Mouse (Mus musculus): ENCODE data around the gene Zfp653. TPM values are rescaled to one million over a fixed set of nuclear protein-coding genes. Genes with fewer than 3 reads are reported as not detected.

Zfp653 gene
- polyA plus RNA-seq, 1 experiment from 2014 or later, result 8.5 TPM

DNA sequence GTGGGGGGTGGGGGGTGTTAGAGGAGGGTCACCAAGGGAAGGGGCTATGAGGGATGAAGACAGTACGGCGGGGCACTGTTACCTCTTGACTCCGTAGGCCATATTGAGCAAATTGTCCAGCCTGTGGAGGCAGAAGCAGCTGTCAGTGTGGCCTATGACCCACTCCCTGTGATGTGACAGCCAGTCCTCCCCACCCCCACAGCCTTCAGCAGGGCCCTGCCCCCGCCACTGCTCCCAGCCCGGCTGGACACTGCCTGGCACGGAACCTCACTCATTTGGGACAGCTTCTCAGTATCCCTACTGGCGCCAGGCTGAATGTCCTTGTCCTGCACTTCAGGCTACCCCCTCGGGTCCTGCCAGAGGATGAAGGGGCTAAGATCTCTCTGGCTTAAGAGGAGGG is 46.6 kb downstream of the Zfp653 start:
- 54% methylated on average over 8 of the region's 8 CpGs for WGBS
- Histone ChIP-seq H3K36me3 (no peaks in the 10 kb centered on the region), H3K4me1 (replicated peaks) (no peaks in the 10 kb centered on the region), H3K9me3 (replicated peaks) (no peaks in the 10 kb centered on the region), H3K4me3 (no peak overlapping the region), H3K4me2 (no peak overlapping the region), H3K27ac (no peak overlapping the region), H3K9ac (no peak overlapping the region), H3K27me3 (no peaks in the 10 kb centered on the region)
- ATAC-seq (replicated peaks; ENCODE audit: insufficient number of reproducible peaks, insufficient read depth, low FRiP score, low read depth), result no peak

DNA sequence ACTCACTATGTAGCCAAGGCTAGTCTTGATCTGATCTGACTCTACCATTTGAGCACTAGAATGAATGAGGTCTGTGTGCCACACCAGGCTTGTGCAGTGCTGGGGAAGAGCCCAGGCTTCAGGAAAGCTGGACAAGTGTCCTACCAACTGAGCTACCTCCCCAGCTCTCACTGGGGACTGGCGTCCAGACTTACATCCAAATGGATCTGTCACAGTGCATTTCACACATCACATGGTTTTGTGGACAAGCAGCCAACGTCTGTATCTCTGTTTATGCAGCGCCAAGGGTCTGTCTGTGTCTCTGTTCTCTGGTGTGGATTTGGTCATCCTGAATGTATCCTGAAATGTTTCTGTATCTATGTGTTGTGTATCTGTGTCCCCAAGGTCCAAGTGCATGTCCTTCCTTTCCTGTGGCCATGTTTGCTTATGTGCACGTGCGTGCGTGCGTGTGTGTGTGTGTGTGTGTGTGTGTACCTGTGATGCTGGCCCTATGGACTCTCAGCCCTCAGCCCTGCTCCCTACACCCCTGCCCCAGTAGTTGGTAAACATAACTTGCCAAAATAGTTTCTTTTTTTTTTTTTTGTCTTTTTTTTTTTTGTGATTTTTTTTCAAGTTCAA is 53.9 kb downstream of the Zfp653 start:
- H3K4me1 ChIP-seq (replicated peaks), result no peaks in the 10 kb centered on the region
- H3K9ac ChIP-seq, result no peak overlapping the region
- ATAC-seq (replicated peaks; ENCODE audit: insufficient number of reproducible peaks, insufficient read depth, low FRiP score, low read depth), result no peak
- H3K9me3 ChIP-seq (replicated peaks), result no peaks in the 10 kb centered on the region
- peaks cover 21% of the 10 kb centered on the region for H3K36me3 ChIP-seq
- 66% methylated on average over 7 of the region's 7 CpGs for WGBS
- no peak overlapping the region for H3K27ac ChIP-seq
- no peak overlapping the region for H3K4me3 ChIP-seq
- H3K27me3 ChIP-seq, result no peaks in the 10 kb centered on the region
- no peak overlapping the region for H3K4me2 ChIP-seq

DNA sequence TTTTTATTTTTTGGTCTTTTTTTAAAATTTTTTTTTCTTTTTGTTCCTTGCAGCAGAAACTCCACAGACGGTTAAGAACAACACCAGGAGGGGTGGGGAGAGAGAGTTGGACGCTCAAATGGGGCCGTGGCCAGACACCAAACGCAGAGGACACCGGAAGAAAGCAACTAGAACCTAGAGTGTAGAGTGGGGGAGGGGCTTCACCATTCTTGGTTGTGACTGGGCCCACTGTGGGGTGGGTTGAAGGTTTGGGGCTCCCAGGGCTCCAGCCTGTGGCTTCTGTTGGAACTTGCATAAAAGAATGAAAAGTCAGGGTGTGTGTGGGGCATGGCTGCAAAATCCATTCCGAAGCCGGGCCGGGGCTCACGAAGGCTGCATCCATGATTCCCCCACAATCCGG is 54.9 kb downstream of the Zfp653 start:
- 71% methylated on average over 10 of the region's 10 CpGs for WGBS
- H3K9me3 ChIP-seq (replicated peaks), result no peaks in the 10 kb centered on the region
- no peak for ATAC-seq (replicated peaks; ENCODE audit: insufficient number of reproducible peaks, insufficient read depth, low FRiP score, low read depth)
- H3K4me3 ChIP-seq, result no peak overlapping the region
- H3K36me3 ChIP-seq, result peaks cover 32% of the 10 kb centered on the region
- H3K4me1 ChIP-seq (replicated peaks), result no peaks in the 10 kb centered on the region
- H3K27me3 ChIP-seq, result no peaks in the 10 kb centered on the region
- no peak overlapping the region for H3K27ac ChIP-seq
- no peak overlapping the region for H3K4me2 ChIP-seq
- H3K9ac ChIP-seq, result no peak overlapping the region

DNA sequence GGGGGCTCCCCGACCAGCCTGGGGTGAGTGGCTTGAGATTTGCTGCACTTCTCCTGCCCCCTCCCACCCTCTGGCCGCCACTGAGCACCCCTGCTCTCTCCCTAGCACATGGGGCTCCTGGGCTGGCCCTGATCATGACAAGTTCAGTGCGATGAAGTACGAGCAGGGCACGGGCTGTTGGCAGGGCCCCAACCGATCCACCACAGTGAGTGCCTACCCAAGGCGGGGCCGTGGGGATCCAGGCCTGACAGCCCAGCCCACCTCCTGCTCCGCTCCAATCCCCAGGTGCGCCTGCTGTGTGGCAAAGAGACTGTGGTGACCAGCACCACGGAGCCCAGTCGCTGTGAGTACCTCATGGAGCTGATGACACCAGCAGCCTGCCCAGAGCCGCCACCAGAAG is 58.4 kb downstream of the Zfp653 start:
- H3K27ac ChIP-seq, result no peak overlapping the region
- H3K4me3 ChIP-seq, result no peak overlapping the region
- no peaks in the 10 kb centered on the region for H3K4me1 ChIP-seq (replicated peaks)
- H3K9me3 ChIP-seq (replicated peaks), result no peaks in the 10 kb centered on the region
- H3K27me3 ChIP-seq, result no peaks in the 10 kb centered on the region
- WGBS, result 91% methylated on average over 13 of the region's 13 CpGs
- ATAC-seq (replicated peaks; ENCODE audit: insufficient number of reproducible peaks, insufficient read depth, low FRiP score, low read depth), result no peak
- H3K36me3 ChIP-seq, result peaks cover 66% of the 10 kb centered on the region
- no peak overlapping the region for H3K9ac ChIP-seq
- H3K4me2 ChIP-seq, result no peak overlapping the region

DNA sequence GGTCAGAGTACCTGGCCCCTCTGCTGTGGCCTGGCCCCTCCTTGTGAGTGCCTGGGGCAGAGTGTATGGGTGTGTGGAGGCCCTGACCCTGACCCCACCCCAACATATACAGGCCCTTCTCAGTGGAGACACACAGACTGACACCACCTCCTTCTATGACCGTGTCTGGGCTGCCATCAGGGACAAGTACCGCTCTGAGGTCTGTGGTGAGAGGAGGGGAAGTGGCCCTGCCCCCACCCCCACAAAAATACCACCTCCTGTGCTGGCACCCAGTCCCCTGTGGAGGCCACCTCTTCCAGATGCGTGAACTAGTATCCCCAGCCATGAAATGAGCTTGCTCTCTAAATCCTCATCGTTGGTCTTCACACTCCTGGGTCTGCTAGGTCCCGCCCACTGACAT is 60.1 kb downstream of the Zfp653 start:
- H3K36me3 ChIP-seq, result peaks cover 76% of the 10 kb centered on the region
- no peak overlapping the region for H3K4me2 ChIP-seq

More for the DNA sequence above, 60.1 kb downstream of the Zfp653 start:
- Histone ChIP-seq H3K9ac (no peak overlapping the region), H3K27me3 (no peaks in the 10 kb centered on the region), H3K9me3 (replicated peaks) (no peaks in the 10 kb centered on the region), H3K4me1 (replicated peaks) (no peaks in the 10 kb centered on the region), H3K4me3 (no peak overlapping the region), H3K27ac (no peak overlapping the region)
- no peak for ATAC-seq (replicated peaks; ENCODE audit: insufficient number of reproducible peaks, insufficient read depth, low FRiP score, low read depth)
- WGBS, result 82% methylated on average over 5 of the region's 5 CpGs

Small RNA genes within 50 kb of the gene (microRNA-seq; reads per million reads assigned to microRNA genes)
- not detected for gene Mir7084

Other genes with a start within 250 kb of the Zfp653 start
- 1.2 and 2.1 TPM in 2 replicates for gene Angptl8, start 235.9 kb downstream of the Zfp653 start, polyA plus RNA-seq (2015; fragmentation: Nextera tagmentation; extraction: Ambion mirVana)
- 38.3 and 54.7 TPM in 2 replicates for gene Dock6, start 218.7 kb downstream of the Zfp653 start, polyA plus RNA-seq (2015; fragmentation: Nextera tagmentation; extraction: Ambion mirVana)
- 9.7 and 15.6 TPM in 2 replicates for gene Rab3d, start 153.2 kb downstream of the Zfp653 start, polyA plus RNA-seq (2015; fragmentation: Nextera tagmentation; extraction: Ambion mirVana)
- 2.7 and 3.5 TPM in 2 replicates for gene Ccdc159, start 143.9 kb downstream of the Zfp653 start, polyA plus RNA-seq (2015; fragmentation: Nextera tagmentation; extraction: Ambion mirVana)
- 36.9 and 44.9 TPM in 2 replicates for gene Tmem205, start 143.8 kb downstream of the Zfp653 start, polyA plus RNA-seq (2015; fragmentation: Nextera tagmentation; extraction: Ambion mirVana)
- gene Plppr2, start 134.3 kb downstream of the Zfp653 start, polyA plus RNA-seq (2015; fragmentation: Nextera tagmentation; extraction: Ambion mirVana), result 3.2 and 5.7 TPM in 2 replicates
- gene Swsap1, start 115.6 kb downstream of the Zfp653 start, polyA plus RNA-seq (2015; fragmentation: Nextera tagmentation; extraction: Ambion mirVana), result 4.4 and 5.2 TPM in 2 replicates
- gene Epor, start 107.9 kb downstream of the Zfp653 start, polyA plus RNA-seq (2015; fragmentation: Nextera tagmentation; extraction: Ambion mirVana), result 2.9 and 4.7 TPM in 2 replicates
- 1.8 and 3.0 TPM in 2 replicates for gene Rgl3, start 81.9 kb downstream of the Zfp653 start, polyA plus RNA-seq (2015; fragmentation: Nextera tagmentation; extraction: Ambion mirVana)
- gene Ccdc151, start 68.7 kb downstream of the Zfp653 start, polyA plus RNA-seq (2015; fragmentation: Nextera tagmentation; extraction: Ambion mirVana), result 0.35 and 0.77 TPM in 2 replicates
- gene Prkcsh, start 68.6 kb downstream of the Zfp653 start, polyA plus RNA-seq (2015; fragmentation: Nextera tagmentation; extraction: Ambion mirVana), result 60.3 and 83.6 TPM in 2 replicates
- 0.14 and 1.0 TPM in 2 replicates for gene Elavl3, start 19.4 kb downstream of the Zfp653 start, polyA plus RNA-seq (2015; fragmentation: Nextera tagmentation; extraction: Ambion mirVana)
- gene Gm49318, start 117 bp downstream of the Zfp653 start, polyA plus RNA-seq (2015; fragmentation: Nextera tagmentation; extraction: Ambion mirVana), result not detected in 2 replicates
- 55.0 and 62.4 TPM in 2 replicates for gene Ecsit, start 14.1 kb upstream of the Zfp653 start, polyA plus RNA-seq (2015; fragmentation: Nextera tagmentation; extraction: Ambion mirVana)
- gene Cnn1, start 27.8 kb upstream of the Zfp653 start, polyA plus RNA-seq (2015; fragmentation: Nextera tagmentation; extraction: Ambion mirVana), result 145 and 157 TPM in 2 replicates
- gene Elof1, start 45.8 kb upstream of the Zfp653 start, polyA plus RNA-seq (2015; fragmentation: Nextera tagmentation; extraction: Ambion mirVana), result 96.9 and 115 TPM in 2 replicates
- gene Acp5, start 64.3 kb upstream of the Zfp653 start, polyA plus RNA-seq (2015; fragmentation: Nextera tagmentation; extraction: Ambion mirVana), result 3.0 and 10.3 TPM in 2 replicates
- gene Pigyl, start 85.5 kb upstream of the Zfp653 start, polyA plus RNA-seq (2015; fragmentation: Nextera tagmentation; extraction: Ambion mirVana), result 48.6 and 49.2 TPM in 2 replicates
- gene Zfp872, start 116.7 kb upstream of the Zfp653 start, polyA plus RNA-seq (2015; fragmentation: Nextera tagmentation; extraction: Ambion mirVana), result 0.13 and 0.52 TPM in 2 replicates
- 17.8 and 22.1 TPM in 2 replicates for gene Zfp809, start 154.3 kb upstream of the Zfp653 start, polyA plus RNA-seq (2015; fragmentation: Nextera tagmentation; extraction: Ambion mirVana)
- gene Zfp599, start 188.5 kb upstream of the Zfp653 start, polyA plus RNA-seq (2015; fragmentation: Nextera tagmentation; extraction: Ambion mirVana), result 3.5 and 4.3 TPM in 2 replicates
- gene Zfp810, start 236.3 kb upstream of the Zfp653 start, polyA plus RNA-seq (2015; fragmentation: Nextera tagmentation; extraction: Ambion mirVana), result 10.8 and 14.2 TPM in 2 replicates

All from heart, embryonic 15.5 days (tissue).